Mouse (Mus musculus) stomach, postnatal 0 days (tissue): ENCODE measurements at regions not wholly inside any gene's neighbourhood (a gene's known extent, or its start where the extent isn't known, plus 50 kb on each side); places are given as distances from the start of the nearest gene placed in this dataset.

ENCODE experiments used
- CTCF ChIP-seq: IDR thresholded peaks from 2 replicates; pipeline ENCODE4 v1.5.1; 2016; ENCODE audit warnings: antibody characterized with exemption, low read depth, mild to moderate bottlenecking, moderate library complexity
- EP300 ChIP-seq: optimal IDR thresholded peaks from 2 replicates; pipeline ENCODE3; 2016; ENCODE audit warnings: antibody characterized with exemption

- TF ChIP-seq CTCF (no peak), EP300 (no peak)
Observed at GRCm38 (mm10) chr6:147944020-147944419, 103.0 kb upstream of the Far2 start.
